Mouse (Mus musculus) urinary bladder, postnatal 36 days (tissue): Measurements from ENCODE around the gene Cntnap5c.

ENCODE experiments used
- DNase-seq, 2 experiments: peaks; one replicate each; pipeline ENCODE4 v3.0.0; 2022; ENCODE audit warnings: low spot score in 2 of 2, mixed read lengths in 1 of 2

Gene Cntnap5c

GRCm38 (mm10) chr17:58003322-58003721 is 234.0 kb downstream of the Cntnap5c start:
- no peak for DNase-seq

DNA sequence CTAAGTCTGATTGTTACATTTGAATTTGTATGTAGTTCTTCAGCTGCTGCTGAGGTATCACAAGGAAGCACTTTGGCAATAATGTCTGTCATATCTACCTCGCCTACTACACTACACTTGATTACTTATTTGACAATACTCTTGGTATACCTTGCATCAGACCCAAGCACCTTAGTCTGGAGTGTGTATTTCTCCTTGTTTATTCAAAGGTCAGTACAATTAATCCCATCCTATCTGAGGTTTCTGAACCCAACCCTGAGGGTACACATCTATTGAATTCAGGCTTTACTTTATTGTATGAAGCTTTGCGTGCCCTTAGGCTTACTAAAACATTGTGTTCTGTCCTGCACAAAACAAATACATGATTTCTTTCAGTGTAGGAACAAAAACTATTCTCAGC is 235.1 kb downstream of the Cntnap5c start:
- DNase-seq = no peak

DNA sequence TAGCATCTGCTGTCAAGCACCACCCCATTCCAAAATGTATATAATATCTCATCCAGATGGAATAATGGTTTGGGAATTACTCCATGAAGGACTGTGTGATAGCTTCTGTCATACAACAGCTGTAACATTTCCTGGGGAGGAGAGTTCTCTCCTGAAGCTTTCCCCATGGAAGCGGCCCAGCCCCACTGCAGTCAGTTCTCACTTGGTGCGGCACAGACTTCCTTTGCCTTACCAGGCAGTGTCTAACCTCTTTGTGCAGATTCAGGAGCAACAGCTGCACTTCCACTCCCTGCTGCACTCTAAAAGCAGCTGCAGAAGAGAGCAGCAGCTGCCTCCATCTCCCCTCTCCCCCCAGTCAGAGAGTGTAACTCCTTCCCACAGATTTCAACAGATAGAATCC is 271.8 kb downstream of the Cntnap5c start:
- no peak for DNase-seq

DNA sequence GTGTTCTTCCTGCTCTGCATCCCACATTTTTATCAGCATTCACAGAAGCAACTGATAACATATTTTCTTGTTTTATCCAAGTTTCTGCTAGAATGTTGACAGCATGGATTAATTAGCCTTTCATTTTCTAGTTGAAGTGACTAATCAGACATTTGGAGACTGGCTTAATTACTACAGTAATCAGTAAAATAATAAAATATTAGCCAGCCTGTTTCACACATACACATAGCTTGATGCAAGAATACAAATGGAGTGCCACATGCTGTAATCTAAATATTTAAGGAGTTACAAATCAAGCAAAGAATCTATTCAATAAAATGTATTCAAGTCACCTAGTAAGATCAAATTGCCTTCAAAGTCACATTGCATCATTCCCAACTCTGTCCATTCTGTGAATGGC is 275.8 kb downstream of the Cntnap5c start:
- no peak for DNase-seq

GRCm38 (mm10) chr17:58069912-58070311 is 300.5 kb downstream of the Cntnap5c start:
- no peak for DNase-seq

GRCm38 (mm10) chr17:58082676-58083075 is 313.3 kb downstream of the Cntnap5c start:
- peak in 1 of 2 experiments; percentile 1 for DNase-seq

GRCm38 (mm10) chr17:58104505-58104904 is 335.1 kb downstream of the Cntnap5c start:
- no peak for DNase-seq

DNA sequence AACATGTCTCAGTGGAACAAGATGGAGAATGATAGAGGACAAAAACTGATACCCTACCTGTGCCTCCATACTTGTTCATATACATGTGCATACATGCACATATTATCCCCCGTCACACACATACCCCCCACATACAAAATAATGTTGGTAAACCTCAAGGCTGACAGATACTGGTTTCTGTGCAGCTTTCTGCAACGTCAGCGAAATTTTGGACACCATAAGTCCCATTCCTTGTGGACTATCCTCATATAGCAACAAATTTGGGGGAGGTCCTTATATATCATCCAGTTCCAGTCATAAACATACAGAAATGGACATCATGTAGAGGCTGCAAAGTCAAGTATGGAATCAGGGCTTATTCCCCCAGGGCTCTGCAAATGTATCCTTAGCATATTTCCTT is 338.5 kb downstream of the Cntnap5c start:
- no peak for DNase-seq

GRCm38 (mm10) chr17:58108335-58108734 is 339.0 kb downstream of the Cntnap5c start:
- DNase-seq = no peak

DNA sequence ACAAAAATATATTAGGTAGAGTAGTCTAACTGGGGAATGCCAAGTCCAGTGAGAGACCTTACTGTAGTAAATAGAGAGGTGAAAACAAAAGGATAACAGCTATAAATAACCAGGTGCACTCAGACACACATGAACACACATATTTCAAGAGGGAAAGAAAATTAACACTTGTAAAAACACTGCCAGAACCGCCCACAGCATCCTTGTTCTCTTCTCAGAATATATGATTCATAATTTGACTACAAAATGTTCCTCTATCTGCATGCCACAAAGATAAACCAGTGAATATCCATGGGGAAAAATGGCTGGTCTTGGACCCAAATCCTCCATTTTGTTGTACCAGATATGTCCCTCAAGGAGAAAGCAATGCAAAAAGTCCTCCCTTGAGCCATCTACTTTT is 417.8 kb downstream of the Cntnap5c start:
- no peak for DNase-seq

- DNase-seq = no peak
Observed at GRCm38 (mm10) chr17:58201148-58201547, 431.8 kb downstream of the Cntnap5c start.

GRCm38 (mm10) chr17:58268058-58268457 is 498.7 kb downstream of the Cntnap5c start:
- no peak for DNase-seq

GRCm38 (mm10) chr17:58351310-58351709 is 581.9 kb downstream of the Cntnap5c start:
- no peak for DNase-seq

DNA sequence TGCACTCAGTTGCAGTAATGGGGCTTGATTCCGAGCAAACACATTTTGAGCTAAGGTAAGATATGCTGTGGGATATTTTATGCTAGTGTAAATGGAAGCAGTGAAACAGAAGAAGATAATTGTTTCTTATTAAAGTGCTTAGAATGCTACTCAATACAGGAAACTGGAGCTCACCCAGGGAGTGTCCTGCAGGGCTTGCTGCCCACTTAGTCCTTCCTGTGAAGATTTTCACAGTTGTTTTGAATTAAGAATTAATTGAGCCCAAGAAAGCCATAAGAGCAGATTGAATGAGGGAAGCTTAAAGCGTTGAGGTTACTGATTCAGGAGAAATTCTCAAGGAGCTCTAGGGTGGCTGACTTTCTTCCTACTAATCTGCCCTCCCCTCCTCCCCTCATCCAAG is 586.9 kb downstream of the Cntnap5c start:
- no peak for DNase-seq

DNA sequence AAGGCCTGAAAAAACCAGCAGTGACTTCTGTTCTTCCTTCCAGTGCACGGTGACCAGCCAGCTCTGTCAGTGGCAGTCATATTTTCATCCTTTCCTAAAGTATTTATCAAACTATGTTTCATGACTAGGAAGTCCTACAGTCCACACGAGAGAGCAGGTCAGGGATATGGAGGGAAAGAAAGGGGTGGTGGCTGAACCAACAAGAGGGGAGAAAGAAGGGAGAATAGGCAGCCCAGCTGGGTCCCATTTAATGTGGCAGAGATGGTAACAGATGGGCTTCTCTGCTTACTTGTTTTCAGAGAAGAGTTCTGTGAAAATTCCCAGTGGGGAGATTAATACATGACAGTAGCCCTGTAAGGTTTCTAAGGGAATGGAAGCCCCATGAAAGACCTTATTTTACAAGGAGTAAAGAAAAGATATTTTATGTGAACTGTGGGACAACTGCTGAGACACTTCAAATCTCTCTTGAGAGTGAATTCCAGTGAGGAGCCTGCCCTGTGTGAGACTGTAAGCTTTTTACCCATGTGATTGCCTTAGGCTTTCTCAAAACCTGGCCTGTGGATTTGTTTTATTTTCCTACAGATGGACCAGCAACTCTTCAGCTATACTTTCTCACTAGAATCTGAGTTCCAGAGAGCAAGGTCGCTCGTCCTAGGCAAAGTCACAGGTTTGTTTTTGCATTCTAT is 594.4 kb downstream of the Cntnap5c start:
- no peak for DNase-seq

GRCm38 (mm10) chr17:58370089-58370488 is 600.7 kb downstream of the Cntnap5c start:
- DNase-seq = no peak

DNA sequence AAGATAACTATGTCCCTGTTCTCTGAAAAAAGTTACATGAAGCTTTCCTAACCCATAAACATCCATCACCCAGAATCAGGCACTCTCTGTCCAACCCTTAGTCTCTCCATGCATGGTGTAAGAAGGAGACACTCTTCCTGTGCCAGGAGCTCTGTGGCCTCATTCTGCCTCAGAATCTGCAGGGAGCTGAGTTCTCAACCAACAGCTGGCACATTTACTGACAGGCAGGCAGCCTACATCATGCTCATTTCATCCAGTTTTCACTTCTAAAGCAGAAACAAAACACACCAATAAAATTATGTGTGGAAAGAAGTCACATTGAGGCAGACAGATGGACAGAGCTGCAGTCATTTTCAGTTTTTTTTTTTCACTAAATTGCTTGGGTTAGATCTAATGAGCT is 638.4 kb downstream of the Cntnap5c start:
- DNase-seq = no peak

DNA sequence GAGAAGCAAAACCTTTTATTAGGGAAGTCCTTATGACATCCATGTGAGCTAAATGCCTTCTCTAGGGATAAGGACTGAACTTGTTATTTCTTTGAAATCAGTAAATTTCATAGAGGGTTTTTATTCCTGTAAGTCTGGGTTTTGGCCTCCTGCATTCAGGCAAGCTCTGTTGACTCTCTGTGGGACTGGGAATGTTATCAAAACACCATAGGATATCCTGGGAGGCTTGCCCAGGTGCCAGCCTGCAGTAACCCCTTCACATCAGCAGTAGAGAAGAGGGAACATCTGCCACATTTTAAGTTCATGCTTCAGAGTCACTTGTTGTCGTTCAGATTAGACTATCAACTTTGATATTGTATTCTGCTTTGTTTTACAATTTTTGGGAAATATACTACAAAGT is 639.4 kb downstream of the Cntnap5c start:
- no peak for DNase-seq

GRCm38 (mm10) chr17:58437443-58437842 is 668.1 kb downstream of the Cntnap5c start:
- no peak for DNase-seq
